Mouse (Mus musculus) liver, embryonic 14.5 days (tissue): ENCODE data around the gene Erg. TPM values are rescaled to one million over a fixed set of nuclear protein-coding genes. Genes with fewer than 3 reads are reported as not detected.

ENCODE experiments used
- ATAC-seq: fragments of 200-750 bp; cut with Nextera tagmentation; 2 replicates; pipeline ENCODE4 v1.8.0; 2017; ENCODE audit warnings: moderate number of reproducible peaks, mild to moderate bottlenecking, moderate library complexity; ENCODE audit not compliant: insufficient read depth
- DNase-seq, 3 experiments: peaks; one replicate each; pipeline ENCODE4 v3.0.0-alpha.2; 2012 to 2013; ENCODE audit warnings: low read depth in 3 of 3, low spot score in 3 of 3
- H3K27ac ChIP-seq: fragments of 300-500 bp; sonication (generic); 2 replicates; pipeline ENCODE4 v1.5.1; 2014; ENCODE audit warnings: moderate library complexity, mild to moderate bottlenecking, control low read depth, inconsistent platforms
- H3K27me3 ChIP-seq: fragments of 300-500 bp; sonication (generic); 2 replicates; pipeline ENCODE4 v1.6.1; 2014; ENCODE audit warnings: mild to moderate bottlenecking, low read length, moderate library complexity; ENCODE audit not compliant: control insufficient read depth, insufficient read depth
- H3K36me3 ChIP-seq: fragments of 300-500 bp; sonication (generic); replicated peaks from 2 replicates; pipeline ENCODE4 v1.6.1; 2014; ENCODE audit warnings: low read depth; ENCODE audit not compliant: control insufficient read depth, insufficient read depth
- H3K4me1 ChIP-seq, 2 experiments: fragments of 200-500 bp in 1 of 2; fragments of 300-500 bp in 1 of 2; sonication (generic) in 1 of 2; replicated peaks; 2 replicates each; pipeline ENCODE4 v1.6.1; 2012 to 2014; ENCODE audit warnings: antibody characterized with exemption in 1 of 2, inconsistent platforms in 1 of 2, low read length in 1 of 2; ENCODE audit not compliant: control insufficient read depth in 2 of 2, insufficient read depth in 2 of 2
- H3K4me2 ChIP-seq: fragments of 300-500 bp; sonication (generic); 2 replicates; pipeline ENCODE4 v1.6.1; 2014; ENCODE audit warnings: low read depth, mild to moderate bottlenecking, control low read depth, moderate library complexity
- H3K4me3 ChIP-seq, 2 experiments: fragments of 200-500 bp in 1 of 2; fragments of 300-500 bp in 1 of 2; sonication (generic) in 1 of 2; 2 replicates each; pipeline ENCODE4 v1.5.1; 2012 to 2014; ENCODE audit warnings: low read depth in 2 of 2, low read length in 2 of 2, mild to moderate bottlenecking in 2 of 2, control low read depth in 1 of 2, inconsistent platforms in 1 of 2, moderate library complexity in 1 of 2; ENCODE audit not compliant: insufficient read depth in 1 of 2
- H3K9ac ChIP-seq: fragments of 300-500 bp; sonication (generic); replicated peaks from 2 replicates; pipeline ENCODE4 v1.6.1; 2014; ENCODE audit warnings: mild to moderate bottlenecking, control low read depth, moderate library complexity
- H3K9me3 ChIP-seq: fragments of 300-500 bp; sonication (generic); 2 replicates; pipeline ENCODE4 v1.6.1; 2016; ENCODE audit warnings: low read length, mixed read lengths; ENCODE audit not compliant: control insufficient read depth
- CTCF ChIP-seq: IDR thresholded peaks from 2 replicates; pipeline ENCODE4 v1.5.1; 2016; ENCODE audit warnings: antibody characterized with exemption, low read depth, control low read depth
- EP300 ChIP-seq: IDR thresholded peaks from 2 replicates; pipeline ENCODE4 v1.6.1; 2016; ENCODE audit warnings: antibody characterized with exemption, low read depth
- WGBS: fragments of 180-500 bp; shearing (Covaris S2); extraction: QIAGEN DNeasy Blood & Tissue Kit; methylation state at CpG from one replicate; pipeline ENCODE4 v1.1.7; 2014; ENCODE audit not compliant: insufficient replicate concordance; 5-methylcytosine and 5-hydroxymethylcytosine counted together
- polyA plus RNA-seq, 2 experiments: library from polyadenylated mRNA; depleted of rRNA in 1 of 2; stranded (reverse) in 1 of 2; unstranded in 1 of 2; fragments of >200 nt; fragmentation: Nextera tagmentation in 1 of 2; extraction: Ambion mirVana in 1 of 2; gene quantifications; 2 replicates each; pipeline versions ENCODE4 v1.2.1 to v1.2.3; 2012 to 2014

Gene Erg
- polyA plus RNA-seq, 2 experiments = 0.61 to 2.8 TPM

DNA sequence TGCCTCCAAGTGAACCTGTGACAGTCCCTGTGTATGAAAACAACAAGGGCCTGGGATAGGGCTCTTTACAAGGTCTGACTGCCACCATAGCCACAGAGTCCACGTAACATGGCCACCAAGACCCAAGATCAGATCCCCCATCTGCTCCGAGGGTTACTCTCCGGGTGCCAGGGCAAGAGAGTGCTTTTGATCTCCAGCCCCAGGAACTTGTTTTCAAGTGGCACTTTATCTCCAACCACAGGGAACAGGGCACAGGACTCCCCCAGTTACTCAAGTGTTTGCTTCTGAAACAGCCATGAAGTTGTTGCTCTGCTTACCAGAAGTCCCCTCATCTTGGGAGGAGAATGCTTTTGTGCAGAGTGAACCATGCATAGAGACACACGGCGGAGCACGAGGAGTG, 237.0 kb downstream of the Erg start:
- Histone ChIP-seq H3K27ac (no peak overlapping the region), H3K27me3 (no peaks in the 10 kb centered on the region), H3K9ac (no peak overlapping the region), H3K36me3 (no peaks in the 10 kb centered on the region), H3K4me3 (no peak overlapping the region), H3K4me1 (peaks cover 0 to 5% of the 10 kb centered on the region in 2 experiments; a peak in 2 of 4 replicates), H3K9me3 (no peaks in the 10 kb centered on the region), H3K4me2 (no peak overlapping the region)
- ATAC-seq (no peak), DNase-seq (no peak)
- TF ChIP-seq EP300 (no peak), CTCF (no peak)
- WGBS = 57% methylated on average over 6 of the region's 6 CpGs

DNA sequence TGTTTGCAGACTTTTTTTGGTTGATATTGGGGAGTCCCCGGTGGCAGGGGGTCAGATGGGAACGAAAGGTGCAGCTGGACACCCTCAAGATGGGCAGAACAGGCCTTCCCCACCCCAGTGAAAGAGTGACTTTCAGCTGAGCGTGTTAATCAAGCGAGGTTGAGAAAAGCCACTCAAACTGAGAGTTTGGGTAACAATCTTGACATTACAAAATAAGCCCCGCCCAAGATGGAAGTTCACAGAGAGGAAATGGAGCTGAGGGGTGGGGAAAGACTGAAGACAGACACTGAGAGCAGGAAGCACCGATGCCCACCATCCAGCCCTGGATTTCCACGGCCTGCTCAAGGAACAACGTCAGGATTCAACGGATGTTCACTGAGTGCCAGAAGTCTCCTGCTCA, 237.8 kb downstream of the Erg start:
- WGBS = 55% methylated on average over 9 of the region's 9 CpGs
- H3K27ac ChIP-seq = no peak overlapping the region
- no peak for ATAC-seq
- peaks cover 0 to 5% of the 10 kb centered on the region in 2 experiments; a peak in 2 of 4 replicates for H3K4me1 ChIP-seq
- H3K9ac ChIP-seq = no peak overlapping the region
- H3K4me3 ChIP-seq = no peak overlapping the region
- no peak overlapping the region for H3K4me2 ChIP-seq
- DNase-seq = no peak
- TF ChIP-seq EP300 (no peak), CTCF (no peak)
- no peaks in the 10 kb centered on the region for H3K36me3 ChIP-seq
- H3K27me3 ChIP-seq = no peaks in the 10 kb centered on the region
- no peaks in the 10 kb centered on the region for H3K9me3 ChIP-seq

DNA sequence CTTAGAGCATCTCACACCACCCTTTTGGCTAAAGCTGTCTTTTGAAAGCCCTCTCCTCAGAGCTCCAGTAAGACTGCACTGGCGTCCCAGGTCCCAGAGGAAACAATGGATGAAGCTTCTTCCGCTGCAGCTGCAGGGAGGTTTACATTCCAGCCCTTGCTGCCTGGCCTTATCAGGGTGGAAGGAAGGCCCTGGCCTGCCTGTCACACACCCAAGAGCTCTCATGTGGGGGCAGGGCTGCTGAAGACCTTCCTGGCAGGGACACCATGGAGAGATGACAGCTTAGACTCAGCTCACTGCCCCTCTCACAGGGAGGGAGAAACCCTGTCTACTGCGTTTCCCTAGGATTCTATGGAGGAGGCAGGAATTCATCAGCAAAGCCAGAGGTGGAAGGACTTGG, 239.2 kb downstream of the Erg start:
- H3K27ac ChIP-seq = no peak overlapping the region
- no peak for DNase-seq
- TF ChIP-seq CTCF = no peak
- TF ChIP-seq EP300 = no peak
- no peaks in the 10 kb centered on the region for H3K9me3 ChIP-seq
- WGBS = 14% methylated on average over 3 of the region's 3 CpGs
- H3K4me2 ChIP-seq = no peak overlapping the region
- no peak for ATAC-seq
- H3K9ac ChIP-seq = no peak overlapping the region
- H3K27me3 ChIP-seq = no peaks in the 10 kb centered on the region
- no peaks in the 10 kb centered on the region for H3K36me3 ChIP-seq
- peaks cover 0 to 5% of the 10 kb centered on the region in 2 experiments; a peak in 2 of 4 replicates for H3K4me1 ChIP-seq
- no peak overlapping the region for H3K4me3 ChIP-seq

DNA sequence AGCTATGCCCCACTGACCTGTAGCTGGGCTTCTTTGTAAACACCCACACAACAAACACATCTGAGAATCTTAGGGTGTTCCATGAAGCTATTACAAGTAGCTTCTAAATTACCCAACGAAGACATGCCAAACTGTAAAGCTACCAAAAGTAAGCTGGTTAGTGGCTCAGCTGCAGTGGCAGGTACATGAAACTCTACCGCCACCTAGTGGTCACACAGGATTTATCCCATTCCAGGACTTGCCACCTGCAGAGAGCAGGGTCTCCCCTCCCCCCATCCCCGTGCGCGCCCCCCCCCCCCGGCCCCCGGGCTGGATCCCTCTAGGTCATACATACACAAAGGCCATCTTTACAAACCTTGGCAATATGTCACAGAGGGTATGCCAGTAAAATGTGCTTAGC, 240.5 kb downstream of the Erg start:
- TF ChIP-seq EP300 (no peak), CTCF (peak; percentile 76)
- WGBS = 4% methylated on average over 5 of the region's 7 CpGs
- Histone ChIP-seq H3K4me1 (peaks cover 0 to 5% of the 10 kb centered on the region in 2 experiments; a peak in 2 of 4 replicates), H3K9me3 (no peaks in the 10 kb centered on the region), H3K9ac (no peak overlapping the region), H3K36me3 (no peaks in the 10 kb centered on the region), H3K4me3 (no peak overlapping the region), H3K4me2 (no peak overlapping the region), H3K27ac (no peak overlapping the region), H3K27me3 (no peaks in the 10 kb centered on the region)
- ATAC-seq (no peak), DNase-seq (peak; percentile 20 to 31 (median 30))

DNA sequence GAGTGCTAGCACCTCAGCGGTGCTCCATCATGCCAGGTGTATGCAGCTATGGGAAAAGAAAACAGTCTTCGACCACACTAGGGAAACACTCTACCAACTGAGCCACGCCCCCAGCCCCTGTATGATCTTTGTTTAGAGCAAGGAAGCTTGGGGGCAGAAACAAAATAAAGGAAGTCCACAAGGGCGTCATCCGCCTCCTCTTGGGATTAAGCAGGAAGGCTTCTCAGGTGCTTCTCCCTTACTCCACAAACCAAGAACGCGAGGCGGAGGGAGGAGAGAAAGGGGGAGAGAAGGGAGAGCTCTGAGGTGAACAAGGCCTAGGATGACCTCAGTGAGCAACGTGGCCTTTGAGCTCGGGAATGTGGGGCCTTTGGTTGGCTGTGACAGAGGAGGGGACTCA, 241.4 kb downstream of the Erg start:
- Histone ChIP-seq H3K4me1 (peaks cover 0 to 5% of the 10 kb centered on the region in 2 experiments; a peak in 2 of 4 replicates), H3K4me2 (no peak overlapping the region), H3K27ac (no peak overlapping the region), H3K4me3 (no peak overlapping the region), H3K36me3 (no peaks in the 10 kb centered on the region), H3K9ac (no peak overlapping the region), H3K9me3 (no peaks in the 10 kb centered on the region), H3K27me3 (no peaks in the 10 kb centered on the region)
- no peak for DNase-seq
- no peak for TF ChIP-seq EP300
- TF ChIP-seq CTCF = no peak
- no peak for ATAC-seq
- WGBS = 45% methylated on average over 10 of the region's 10 CpGs
